Mouse (Mus musculus) neutrophil, adult 83 days (primary cell): Measurements from ENCODE around the gene Ccdc185. TPM values are rescaled to one million over a fixed set of nuclear protein-coding genes. Genes with fewer than 3 reads are reported as not detected.

Experiments used
- total RNA-seq, 2 experiments: library from RNA; stranded (reverse); gene quantifications; one replicate each; pipeline ENCODE4 v1.2.4; 2023

The Ccdc185 gene
- not detected for total RNA-seq

DNA sequence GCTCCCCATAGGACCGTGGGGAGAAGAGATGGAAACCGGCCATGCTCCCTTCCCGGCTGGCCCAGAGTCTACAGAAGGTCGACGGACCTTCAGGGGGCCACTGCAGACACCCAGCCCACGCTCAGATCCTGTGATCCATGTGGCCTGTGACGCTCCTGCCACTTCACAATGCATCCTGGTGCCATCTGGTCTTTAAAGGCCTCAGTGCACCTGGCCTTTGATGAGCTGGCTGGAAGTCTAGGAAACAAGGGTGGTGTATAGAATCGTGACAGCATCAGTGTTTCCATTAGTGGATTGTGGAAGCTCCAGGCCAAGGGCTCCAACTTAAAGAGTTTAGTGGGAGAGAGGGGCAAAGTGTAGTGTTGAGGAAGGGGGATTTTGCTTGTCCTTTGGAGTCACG, at the start of gene Ccdc185:
Ccdc185 (minus strand) TSS at position 101 of the 400 bp plus-strand sequence.

DNA sequence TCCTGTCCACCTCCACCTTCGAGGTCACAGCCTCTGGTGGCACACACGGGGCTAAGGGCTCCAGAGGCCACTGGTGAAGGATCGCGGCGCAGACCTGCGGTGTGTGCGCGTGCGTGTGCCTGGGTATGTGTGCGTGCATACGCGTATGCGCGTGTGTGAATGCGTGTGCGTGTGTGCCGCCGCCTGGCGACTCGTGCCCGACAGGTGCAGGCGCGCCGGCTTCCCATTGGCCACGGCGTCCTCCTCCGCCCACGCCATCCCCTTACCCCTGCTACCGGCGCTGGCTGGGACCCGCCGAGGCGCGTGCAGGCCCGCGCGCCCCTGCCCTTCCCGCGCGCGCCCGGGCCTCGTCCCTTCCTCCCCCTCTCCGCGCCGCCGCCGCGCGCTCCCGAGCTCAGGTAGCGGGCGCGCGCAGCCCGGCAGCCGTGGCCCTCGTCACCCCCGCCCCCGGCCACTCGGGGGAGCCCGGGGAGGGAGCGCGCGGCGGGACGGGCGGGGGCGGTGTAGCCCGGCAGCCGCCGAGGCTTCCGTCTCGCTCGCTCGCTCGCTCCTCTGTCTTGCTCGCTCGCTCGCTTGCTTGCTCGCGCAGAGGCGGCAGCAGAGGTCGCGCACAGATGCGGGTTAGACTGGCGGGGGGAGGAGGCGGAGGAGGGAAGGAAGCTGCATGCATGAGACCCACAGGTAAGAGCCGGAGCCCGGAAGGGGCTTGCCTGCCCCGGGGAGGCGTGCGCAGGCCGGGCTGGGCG, 14.9 kb upstream of the Ccdc185 start, which contains the start of gene Susd4:
Susd4 (plus strand) TSS at position 145 of the 746 bp plus-strand sequence.

Other genes starting within 250 kb of the Ccdc185 start
- 10 to 100 TPM; 62.9 to 67.0 TPM for gene Capn2, start 231.6 kb downstream of the Ccdc185 start, total RNA-seq
- gene Capn8, start 184.2 kb downstream of the Ccdc185 start, total RNA-seq = not detected
- not detected for gene Susd4, start 14.7 kb upstream of the Ccdc185 start, total RNA-seq
- gene Tlr5, start 205.6 kb upstream of the Ccdc185 start, total RNA-seq = 10 to 100 TPM; 13.3 to 13.4 TPM